ENCODE assay signal across 16 mouse cellular contexts in genomic region chr14:80683703-80684102, GRCm38 (mm10).
DNase-seq lines count a peak whose midpoint lies in the region; ATAC-seq and TF ChIP-seq lines count a peak whose summit lies in the region.
"Had no signal": no experiment of that assay in that cellular context is flagged by ENCODE, and none has a peak within 500 bp of the region (broad histone marks: within the 10 kb centered on the region; RNA-seq: fewer than 3 reads in every experiment).

No protein-coding gene starts in this region.

- no peak for TF ChIP-seq CTCF in MEL (IDR thresholded peaks at IDR 0.05 in 2 of 3, conservative IDR thresholded peaks at IDR 0.05 in 1 of 3; ENCODE audit: control insufficient read depth in 1 of 3, insufficient read depth in 1 of 3, low read depth in 2 of 3, low read length in 3 of 3, poor library complexity in 1 of 3, severe bottlenecking in 1 of 3)

- no peak for TF ChIP-seq RAD21 in MEL (IDR thresholded peaks at IDR 0.05; ENCODE audit: low read depth, low read length)

- no peak overlapping the region for H3K27ac ChIP-seq in MEL (ENCODE audit: control insufficient read depth, low read depth, low read length)
- H3K27ac ChIP-seq in forebrain, embryonic 16.5 days (ENCODE audit: low read length), result no peak overlapping the region
- H3K27ac ChIP-seq: stomach, embryonic 15.5 days had no signal

- H3K4me3 ChIP-seq in MEL (ENCODE audit: control insufficient read depth in 1 of 2, insufficient read depth in 1 of 2, low read depth in 2 of 2, low read length in 2 of 2), result no peak overlapping the region
- peak overlapping the region; percentile 9; the same call in 1 of the 2 replicates for H3K4me3 ChIP-seq in forebrain, embryonic 16.5 days (replicated peaks; ENCODE audit: low read length)
- H3K4me3 ChIP-seq: stomach, embryonic 15.5 days had no signal

- H3K36me3 ChIP-seq in MEL (ENCODE audit: control insufficient read depth in 1 of 2, insufficient read depth in 2 of 2, low read length in 2 of 2), result no peaks in the 10 kb centered on the region
- H3K36me3 ChIP-seq in forebrain, embryonic 16.5 days (ENCODE audit: control insufficient read depth, insufficient read depth), result no peaks in the 10 kb centered on the region
- H3K36me3 ChIP-seq: stomach, embryonic 15.5 days had no signal

- H3K9ac ChIP-seq in MEL (ENCODE audit: control insufficient read depth, low read depth, low read length, poor library complexity, severe bottlenecking), result no peak overlapping the region
- peak overlapping the region; percentile 35 for H3K9ac ChIP-seq in forebrain, embryonic 16.5 days (replicated peaks; ENCODE audit: low read depth, low read length)
- H3K9ac ChIP-seq: stomach, embryonic 15.5 days had no signal

- no peak for TF ChIP-seq POLR2A in MEL (IDR thresholded peaks at IDR 0.05; ENCODE audit: control insufficient read depth in 1 of 2, insufficient read depth in 1 of 2, low read depth in 1 of 2, low read length in 2 of 2, poor library complexity in 1 of 2)

- H3K27me3 ChIP-seq in MEL (ENCODE audit: control insufficient read depth in 1 of 2, insufficient read depth in 2 of 2, low read length in 2 of 2), result no peaks in the 10 kb centered on the region
- H3K27me3 ChIP-seq in forebrain, embryonic 16.5 days (replicated peaks; ENCODE audit: control insufficient read depth, insufficient read depth, low read length), result no peaks in the 10 kb centered on the region
- H3K27me3 ChIP-seq: stomach, embryonic 15.5 days had no signal

- no peak for DNase-seq in frontal cortex, postnatal 25 days (ENCODE audit: low spot score in 2 of 2)
- DNase-seq in left cerebral cortex, adult 18-20 months (ENCODE audit: low spot score in 2 of 2), result peak; percentile 1 to 3
- DNase-seq in left cerebral cortex, adult 11 months (ENCODE audit: low spot score), result no peak
- peak; percentile 23 for DNase-seq in MEL (ENCODE audit: low read depth, low spot score)
- DNase-seq in thymus, postnatal 10 days (ENCODE audit: low spot score in 2 of 2), result no peak
- DNase-seq: adrenal gland, adult 2 months; embryo, embryonic 11 days; heart, adult 18-20 months; heart, postnatal 14 days; lung, postnatal 36 days; thymus, postnatal 36 days had no signal

- H3K79me2 ChIP-seq in MEL (ENCODE audit: control insufficient read depth, insufficient read depth, low read length, poor library complexity), result no peaks in the 10 kb centered on the region

- no peaks in the 10 kb centered on the region; a peak in 1 of 4 replicates for H3K4me1 ChIP-seq in MEL (ENCODE audit: control insufficient read depth in 1 of 2, insufficient read depth in 2 of 2, low read length in 2 of 2)
- peaks cover 10% of the 10 kb centered on the region for H3K4me1 ChIP-seq in forebrain, embryonic 16.5 days (replicated peaks; ENCODE audit: control insufficient read depth, insufficient read depth, low read length)
- H3K4me1 ChIP-seq: stomach, embryonic 15.5 days had no signal

- peak overlapping the region; percentile 47 for H3K4me2 ChIP-seq in forebrain, embryonic 16.5 days (ENCODE audit: low read length)
- H3K4me2 ChIP-seq: stomach, embryonic 15.5 days had no signal

- WGBS in forebrain, embryonic 16.5 days, result 18% methylated on average over 6 of the region's 6 CpGs

- TF ChIP-seq EP300 in MEL (IDR thresholded peaks at IDR 0.05; ENCODE audit: low read depth in 1 of 2, low read length in 2 of 2), result no peak

- ATAC-seq in frontal cortex, adult (ENCODE audit: low TSS enrichment), result peak; percentile 85
- ATAC-seq in forebrain, embryonic 16.5 days, result no peak; the same call in 1 of the 2 replicates
- ATAC-seq in erythroid progenitor cell, adult 5-6 weeks (replicated peaks; ENCODE audit: low FRiP score, poor library complexity, severe bottlenecking), result no peak
- ATAC-seq: intestine, postnatal 0 days had no signal

- H3K9me3 ChIP-seq in MEL (replicated peaks; ENCODE audit: insufficient read depth, low read length), result no peaks in the 10 kb centered on the region
- H3K9me3 ChIP-seq in forebrain, embryonic 16.5 days (ENCODE audit: control insufficient read depth, low read length), result no peaks in the 10 kb centered on the region
- H3K9me3 ChIP-seq: stomach, embryonic 15.5 days had no signal

TF ChIP-seq in MEL, 35 proteins besides CTCF, POLR2A, EP300 and RAD21:
- no peak for TF ChIP-seq MEF2A (IDR thresholded peaks at IDR 0.05; ENCODE audit: extremely low read depth, insufficient replicate concordance, low read depth, low read length, poor library complexity, severe bottlenecking)
- TF ChIP-seq MXI1 (IDR thresholded peaks at IDR 0.05; ENCODE audit: low read depth, low read length), result no peak
- TF ChIP-seq RCOR1 (IDR thresholded peaks at IDR 0.05; ENCODE audit: low read depth, low read length), result no peak
- no peak for TF ChIP-seq NELFE (IDR thresholded peaks at IDR 0.05; ENCODE audit: low read depth, low read length)
- TF ChIP-seq TAL1 (IDR thresholded peaks at IDR 0.05; ENCODE audit: low read length), result no peak
- no peak for TF ChIP-seq POLR2AphosphoS5 (IDR thresholded peaks at IDR 0.05; ENCODE audit: borderline replicate concordance, low read depth, low read length)
- TF ChIP-seq ZKSCAN1 (IDR thresholded peaks at IDR 0.05; ENCODE audit: low read depth, low read length), result no peak
- no peak for TF ChIP-seq MAFK (IDR thresholded peaks at IDR 0.05; ENCODE audit: borderline replicate concordance, low read depth, low read length)
- TF ChIP-seq TCF12 (IDR thresholded peaks at IDR 0.05; ENCODE audit: low read depth, low read length), result no peak
- TF ChIP-seq NRF1 (IDR thresholded peaks at IDR 0.05; ENCODE audit: insufficient read depth, low read depth, low read length, poor library complexity, severe bottlenecking), result no peak
- no peak for TF ChIP-seq MYB (IDR thresholded peaks at IDR 0.05; ENCODE audit: low read depth, low read length)

Comparison
In these comparisons a context has a peak if more than half of its experiments do, and no peak if none do; other contexts are left out.
1. DNase-seq: peak in left cerebral cortex, adult 18-20 months (2 of 2) and MEL (single experiment); none in frontal cortex, postnatal 25 days (0 of 2), left cerebral cortex, adult 11 months (single experiment) and thymus, postnatal 10 days (0 of 2).